Mouse (Mus musculus) spleen, adult 2 months (tissue): ENCODE measurements around the gene Ghrhr.

ENCODE experiments used
- CTCF ChIP-seq: fragments of 200-500 bp; IDR thresholded peaks from 2 replicates; pipeline ENCODE4 v1.5.1; 2011; ENCODE audit warnings: mild to moderate bottlenecking, inconsistent platforms; ENCODE audit not compliant: insufficient read depth, insufficient read length, insufficient replicate concordance; ENCODE audit errors: extremely low read depth
- POLR2A ChIP-seq: fragments of 200-500 bp; IDR thresholded peaks from 2 replicates; pipeline ENCODE4 v1.6.1; 2011; ENCODE audit warnings: low read depth, low read length, inconsistent platforms

DNA sequence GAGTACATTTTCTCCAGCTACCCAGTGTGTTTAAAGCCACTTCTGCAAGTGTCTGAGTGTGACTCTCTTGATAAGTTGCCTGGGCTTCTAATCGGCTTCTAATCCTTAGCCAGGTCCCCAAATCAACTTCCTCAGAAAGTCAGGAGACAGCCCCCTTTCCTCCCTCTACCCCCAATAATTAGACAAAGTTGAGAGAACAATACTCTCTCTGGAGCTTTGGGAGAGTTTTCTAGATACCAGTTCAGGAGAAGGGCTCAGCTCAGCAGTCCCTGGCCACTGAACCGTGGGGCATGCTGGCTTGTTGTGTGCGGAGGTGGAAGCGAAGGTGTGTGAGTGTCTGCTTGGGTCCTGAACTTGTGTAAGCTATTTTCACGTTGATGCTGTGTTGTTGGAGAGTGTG, 38.9 kb upstream of the Ghrhr start:
- TF ChIP-seq POLR2A = no peak
- no peak for TF ChIP-seq CTCF
